Mouse (Mus musculus): ENCODE results near the gene Clptm1.

Gene Clptm1

GRCm38 (mm10) chr7:19663940-19664339 is 893 bp downstream of the Clptm1 start:
- peak in 1 of 2 experiments; percentile 21 for DNase-seq

- no peak for DNase-seq
These were observed 12.2 kb downstream of the Clptm1 start for GRCm38 (mm10) chr7:19652614-19653013.

GRCm38 (mm10) chr7:19651063-19651786 is 13.6 kb downstream of the Clptm1 start:
- DNase-seq = no peak

GRCm38 (mm10) chr7:19641223-19641622 is 23.6 kb downstream of the Clptm1 start:
- no peak for DNase-seq

- DNase-seq = no peak
These were observed 29.6 kb downstream of the Clptm1 start for GRCm38 (mm10) chr7:19635074-19635827.

- no peak for DNase-seq
These were observed 30.2 kb downstream of the Clptm1 start for GRCm38 (mm10) chr7:19634591-19634990.

- DNase-seq = no peak
These were observed 31.0 kb downstream of the Clptm1 start for GRCm38 (mm10) chr7:19633855-19634254.

- DNase-seq = no peak
These were observed 31.6 kb downstream of the Clptm1 start for GRCm38 (mm10) chr7:19633197-19633596.

GRCm38 (mm10) chr7:19632720-19633119 is 32.1 kb downstream of the Clptm1 start:
- DNase-seq = no peak

GRCm38 (mm10) chr7:19632275-19632674 is 32.6 kb downstream of the Clptm1 start:
- DNase-seq = no peak

GRCm38 (mm10) chr7:19629361-19629734 is 35.5 kb downstream of the Clptm1 start, which contains the start of gene Relb:
Gene Relb, minus strand, starts transcription at chr7:19629438.
- peak; percentile 88 to 96 for DNase-seq

GRCm38 (mm10) chr7:19628536-19629360 is 36.1 kb downstream of the Clptm1 start:
- peak; percentile 79 to 88 for DNase-seq

- DNase-seq = no peak
These were observed 36.7 kb downstream of the Clptm1 start for GRCm38 (mm10) chr7:19628192-19628535.

GRCm38 (mm10) chr7:19627721-19628120 is 37.1 kb downstream of the Clptm1 start:
- no peak for DNase-seq

GRCm38 (mm10) chr7:19623433-19623832 is 41.4 kb downstream of the Clptm1 start:
- DNase-seq = no peak

GRCm38 (mm10) chr7:19622241-19622640 is 42.6 kb downstream of the Clptm1 start:
- DNase-seq = no peak

GRCm38 (mm10) chr7:19620811-19621210 is 44.0 kb downstream of the Clptm1 start:
- no peak for DNase-seq

GRCm38 (mm10) chr7:19619004-19619801 is 45.6 kb downstream of the Clptm1 start:
- peak; percentile 71 to 83 for DNase-seq

GRCm38 (mm10) chr7:19615036-19615577 is 49.7 kb downstream of the Clptm1 start:
- no peak for DNase-seq

GRCm38 (mm10) chr7:19610969-19611368 is 53.9 kb downstream of the Clptm1 start:
- no peak for DNase-seq

- DNase-seq = no peak
These were observed 55.0 kb downstream of the Clptm1 start for GRCm38 (mm10) chr7:19609641-19610332.

- no peak for DNase-seq
These were observed 57.5 kb downstream of the Clptm1 start for GRCm38 (mm10) chr7:19607291-19607690.
